Mouse (Mus musculus) liver, adult 2 months (tissue): Measurements from ENCODE around the gene Epha1.

Experiments used
- CTCF ChIP-seq: fragments of 200-500 bp; IDR thresholded peaks from 2 replicates; pipeline ENCODE4 v1.5.1; 2011; ENCODE audit warnings: low read depth, low read length, control low read depth
- POLR2A ChIP-seq: fragments of 200-500 bp; IDR thresholded peaks from 2 replicates; pipeline ENCODE4 v1.6.1; 2011; ENCODE audit warnings: low read length, control low read depth; ENCODE audit not compliant: insufficient read depth; ENCODE audit errors: extremely low read depth

- no peak for TF ChIP-seq CTCF
- no peak for TF ChIP-seq POLR2A
Observed at GRCm38 (mm10) chr6:42310427-42311053, 62.5 kb downstream of the Epha1 start.
